9 mouse cellular contexts compared by ENCODE assay signal in genomic region chr1:136051465-136051864, GRCm38 (mm10). TPM values are rescaled to one million over a fixed set of nuclear protein-coding genes. Genes with fewer than 3 reads are reported as not detected.
DNase-seq lines count a peak whose midpoint lies in the region; ATAC-seq and TF ChIP-seq lines count a peak whose summit lies in the region.
"Had no signal": no experiment of that assay in that cellular context is flagged by ENCODE, and none has a peak within 500 bp of the region (broad histone marks: within the 10 kb centered on the region; RNA-seq: fewer than 3 reads in every experiment).

No protein-coding gene starts in this region.

- no peaks in the 10 kb centered on the region for H3K36me3 ChIP-seq in ES-Bruce4 (ENCODE audit: control insufficient read depth, insufficient read depth, low read length, poor library complexity, severe bottlenecking)
- no peaks in the 10 kb centered on the region for H3K36me3 ChIP-seq in forebrain, embryonic 12.5 days (replicated peaks)
- no peaks in the 10 kb centered on the region for H3K36me3 ChIP-seq in heart, embryonic 14.5 days (ENCODE audit: control insufficient read depth, insufficient read depth, low read length)
- H3K36me3 ChIP-seq in kidney, postnatal 0 days (ENCODE audit: insufficient read depth, low read length) = no peaks in the 10 kb centered on the region
- H3K36me3 ChIP-seq in liver, embryonic 11.5 days (ENCODE audit: control insufficient read depth, insufficient read depth, low read length) = no peaks in the 10 kb centered on the region
- no peaks in the 10 kb centered on the region for H3K36me3 ChIP-seq in neural tube, embryonic 11.5 days (ENCODE audit: control insufficient read depth, insufficient read depth, low read length)
- no peaks in the 10 kb centered on the region for H3K36me3 ChIP-seq in thymus, adult 2 months (ENCODE audit: control insufficient read depth, insufficient read depth, low read length)

- no peaks in the 10 kb centered on the region for H3K27me3 ChIP-seq in ES-Bruce4 (ENCODE audit: control insufficient read depth, insufficient read depth, low read length, poor library complexity, severe bottlenecking)
- peaks cover 66% of the 10 kb centered on the region for H3K27me3 ChIP-seq in forebrain, embryonic 12.5 days
- peaks cover 47% of the 10 kb centered on the region for H3K27me3 ChIP-seq in heart, embryonic 14.5 days (ENCODE audit: control insufficient read depth, insufficient read depth, low read length)
- peaks cover 29% of the 10 kb centered on the region for H3K27me3 ChIP-seq in kidney, postnatal 0 days (ENCODE audit: insufficient read depth, low read length)
- peaks cover 60% of the 10 kb centered on the region for H3K27me3 ChIP-seq in liver, embryonic 11.5 days (replicated peaks; ENCODE audit: control insufficient read depth, insufficient read depth, low read length)
- H3K27me3 ChIP-seq in neural tube, embryonic 11.5 days (ENCODE audit: control insufficient read depth, insufficient read depth, low read length) = peaks cover 20% of the 10 kb centered on the region
- peaks cover 11% of the 10 kb centered on the region; the same call in 1 of the 2 replicates for H3K27me3 ChIP-seq in thymus, adult 2 months (ENCODE audit: control insufficient read depth, insufficient read depth, low read length)

- 0 out of 2 replicates have a peak overlapping the region, but pooled peaks have one; percentile 9 for H3K9ac ChIP-seq in ES-Bruce4 (ENCODE audit: low read depth, poor library complexity, severe bottlenecking)
- H3K9ac ChIP-seq in forebrain, embryonic 12.5 days = 0 out of 2 replicates have a peak overlapping the region, but pooled peaks have one; percentile 36
- H3K9ac ChIP-seq in heart, embryonic 14.5 days (ENCODE audit: low read length) = no peak overlapping the region
- H3K9ac ChIP-seq in kidney, postnatal 0 days (ENCODE audit: low read depth, low read length) = no peak overlapping the region
- no peak overlapping the region for H3K9ac ChIP-seq in liver, embryonic 11.5 days (ENCODE audit: low read depth, low read length)
- no peak overlapping the region; the same call in 1 of the 2 replicates for H3K9ac ChIP-seq in neural tube, embryonic 11.5 days (ENCODE audit: low read length)

- no peak for TF ChIP-seq POLR2A in ES-Bruce4 (IDR thresholded peaks at IDR 0.05; ENCODE audit: insufficient read depth, low read length)
- TF ChIP-seq POLR2A in thymus, adult 2 months (IDR thresholded peaks at IDR 0.05; ENCODE audit: control insufficient read depth, extremely low read depth, insufficient read depth, low read length, poor library complexity) = no peak

- peak; percentile 12 for DNase-seq in c-Kit-positive CD71-positive TER-119-positive erythroid progenitor cells, embryonic 14.5 days (ENCODE audit: low spot score)
- DNase-seq in kidney, postnatal 0 days (ENCODE audit: low spot score) = peak; percentile 98
- peak; percentile 42 for DNase-seq in liver, embryonic 11.5 days (ENCODE audit: low spot score)
- DNase-seq in neural tube, embryonic 11.5 days (ENCODE audit: low spot score) = peak; percentile 80
- DNase-seq in thymus, adult 2 months = peak; percentile 34

- peak; percentile 58 for TF ChIP-seq CTCF in ES-Bruce4 (IDR thresholded peaks at IDR 0.05; ENCODE audit: low read depth, low read length)
- TF ChIP-seq CTCF in kidney, postnatal 0 days (IDR thresholded peaks at IDR 0.05; ENCODE audit: low read depth) = peak; percentile 87
- TF ChIP-seq CTCF in thymus, adult 2 months (IDR thresholded peaks at IDR 0.05; ENCODE audit: borderline replicate concordance, control insufficient read depth, extremely low read depth, insufficient read depth, low read length, poor library complexity) = no peak

- no peak overlapping the region for H3K27ac ChIP-seq in ES-Bruce4 (ENCODE audit: insufficient read depth, low read length)
- H3K27ac ChIP-seq in forebrain, embryonic 12.5 days = no peak overlapping the region
- no peak overlapping the region for H3K27ac ChIP-seq in heart, embryonic 14.5 days (replicated peaks in 1 of 2; ENCODE audit: control insufficient read depth in 1 of 2, insufficient read depth in 1 of 2, low read depth in 2 of 2, low read length in 2 of 2)
- no peak overlapping the region for H3K27ac ChIP-seq in kidney, postnatal 0 days
- no peak overlapping the region for H3K27ac ChIP-seq in liver, embryonic 11.5 days (ENCODE audit: low read depth, low read length)
- no peak overlapping the region for H3K27ac ChIP-seq in neural tube, embryonic 11.5 days (ENCODE audit: low read depth, low read length)
- H3K27ac ChIP-seq in thymus, adult 2 months (ENCODE audit: control insufficient read depth, insufficient read depth, low read length) = no peak overlapping the region

- TF ChIP-seq EP300 in ES-Bruce4 (IDR thresholded peaks at IDR 0.05; ENCODE audit: insufficient read depth, low read depth, low read length) = no peak

- H3K4me2 ChIP-seq in forebrain, embryonic 12.5 days = peak overlapping the region; percentile 53
- peak overlapping the region; percentile 60 for H3K4me2 ChIP-seq in heart, embryonic 14.5 days (ENCODE audit: low read length)
- H3K4me2 ChIP-seq in kidney, postnatal 0 days (ENCODE audit: low read length) = peak overlapping the region; percentile 42; the same call in 1 of the 2 replicates
- H3K4me2 ChIP-seq in liver, embryonic 11.5 days = peak overlapping the region; percentile 58
- peak overlapping the region; percentile 43 for H3K4me2 ChIP-seq in neural tube, embryonic 11.5 days (ENCODE audit: low read depth)

- ATAC-seq in forebrain, embryonic 12.5 days (ENCODE audit: low FRiP score) = peak; percentile 80
- ATAC-seq in heart, embryonic 14.5 days (ENCODE audit: insufficient number of reproducible peaks, insufficient read depth, low FRiP score, low read depth) = peak; percentile 49; the same call in 1 of the 2 replicates
- peak; percentile 78 for ATAC-seq in kidney, postnatal 0 days (replicated peaks; ENCODE audit: low FRiP score, low read depth)
- ATAC-seq in liver, embryonic 11.5 days (replicated peaks; ENCODE audit: low FRiP score) = peak; percentile 60
- ATAC-seq in neural tube, embryonic 11.5 days (ENCODE audit: insufficient read depth, low FRiP score, low TSS enrichment) = peak; percentile 45

- H3K9me3 ChIP-seq in ES-Bruce4 (replicated peaks; ENCODE audit: control insufficient read depth, insufficient read depth, low read length, poor library complexity, severe bottlenecking) = no peaks in the 10 kb centered on the region
- H3K9me3 ChIP-seq in forebrain, embryonic 12.5 days = no peaks in the 10 kb centered on the region
- H3K9me3 ChIP-seq in heart, embryonic 14.5 days (ENCODE audit: control insufficient read depth, low read length) = no peaks in the 10 kb centered on the region
- H3K9me3 ChIP-seq in kidney, postnatal 0 days (replicated peaks; ENCODE audit: low read length) = no peaks in the 10 kb centered on the region
- H3K9me3 ChIP-seq in liver, embryonic 11.5 days (ENCODE audit: control insufficient read depth, low read length) = no peaks in the 10 kb centered on the region
- no peaks in the 10 kb centered on the region for H3K9me3 ChIP-seq in neural tube, embryonic 11.5 days (ENCODE audit: control insufficient read depth, low read length)

- WGBS in forebrain, embryonic 12.5 days = 2% methylated on average over 6 of the region's 6 CpGs
- 2% methylated on average over 6 of the region's 6 CpGs for WGBS in heart, embryonic 14.5 days
- WGBS in kidney, postnatal 0 days = under 1% methylated on average over 6 of the region's 6 CpGs
- 0% methylated on average over 6 of the region's 6 CpGs for WGBS in liver, embryonic 11.5 days
- 0% methylated on average over 6 of the region's 6 CpGs for WGBS in neural tube, embryonic 11.5 days
- 7% methylated on average over 6 of the region's 6 CpGs for WGBS in thymus, adult 2 months

- peak overlapping the region; percentile 55 for H3K4me3 ChIP-seq in ES-Bruce4 (ENCODE audit: low read depth, low read length)
- H3K4me3 ChIP-seq in forebrain, embryonic 12.5 days (replicated peaks) = peak overlapping the region; percentile 37
- peak overlapping the region in 1 of 2 experiments; percentile 33; a peak in 1 of 4 replicates for H3K4me3 ChIP-seq in heart, embryonic 14.5 days (ENCODE audit: control insufficient read depth in 1 of 2, insufficient read depth in 1 of 2, low read depth in 1 of 2, low read length in 2 of 2)
- H3K4me3 ChIP-seq in kidney, postnatal 0 days (replicated peaks; ENCODE audit: low read depth, low read length) = 0 out of 2 replicates have a peak overlapping the region, but pooled peaks have one; percentile 24
- H3K4me3 ChIP-seq in liver, embryonic 11.5 days (ENCODE audit: low read depth, low read length) = peak overlapping the region; percentile 32; the same call in 1 of the 2 replicates
- H3K4me3 ChIP-seq in neural tube, embryonic 11.5 days (ENCODE audit: low read depth, low read length) = no peak overlapping the region
- no peak overlapping the region for H3K4me3 ChIP-seq in thymus, adult 2 months (ENCODE audit: control insufficient read depth, insufficient read depth, low read length)

- H3K4me1 ChIP-seq in ES-Bruce4 (ENCODE audit: control insufficient read depth, insufficient read depth, low read length) = no peaks in the 10 kb centered on the region
- H3K4me1 ChIP-seq in forebrain, embryonic 12.5 days = peaks cover 20% of the 10 kb centered on the region
- H3K4me1 ChIP-seq in heart, embryonic 14.5 days (ENCODE audit: control insufficient read depth in 2 of 2, insufficient read depth in 2 of 2, low read length in 2 of 2) = peaks cover 15% of the 10 kb centered on the region in 2 experiments
- peaks cover 7% of the 10 kb centered on the region; the same call in 1 of the 2 replicates for H3K4me1 ChIP-seq in kidney, postnatal 0 days (replicated peaks; ENCODE audit: insufficient read depth, low read length)
- H3K4me1 ChIP-seq in liver, embryonic 11.5 days (replicated peaks; ENCODE audit: control insufficient read depth, insufficient read depth, low read length) = peaks cover 4% of the 10 kb centered on the region; the same call in 1 of the 2 replicates
- H3K4me1 ChIP-seq in neural tube, embryonic 11.5 days (ENCODE audit: control insufficient read depth, insufficient read depth, low read length) = peaks cover 6% of the 10 kb centered on the region; the same call in 1 of the 2 replicates
- H3K4me1 ChIP-seq in thymus, adult 2 months (replicated peaks; ENCODE audit: control insufficient read depth, insufficient read depth, low read length) = no peaks in the 10 kb centered on the region

RNA-seq across cellular contexts. Expression of gene Ascl5, which starts 0.9 kb away (rescaled TPM):
- not detected in 2 replicates for polyA plus RNA-seq in ES-Bruce4 (2011; ENCODE audit: insufficient read depth, insufficient read length, low read depth, missing spikeins)
- polyA plus RNA-seq in forebrain, embryonic 12.5 days (2016; fragmentation: Nextera tagmentation; extraction: Ambion mirVana) = not detected in 2 replicates
- polyA plus RNA-seq in heart, embryonic 14.5 days (2014; fragmentation: Nextera tagmentation; extraction: Ambion mirVana) = not detected in 2 replicates
- not detected in 2 replicates for polyA plus RNA-seq in kidney, postnatal 0 days (2015; fragmentation: Nextera tagmentation; extraction: Ambion mirVana)
- 0.47 TPM in 1 of 2 replicates, not detected in the other for polyA plus RNA-seq in liver, embryonic 11.5 days (2014; fragmentation: Nextera tagmentation; extraction: Ambion mirVana)
- polyA plus RNA-seq in neural tube, embryonic 11.5 days (2014; fragmentation: Nextera tagmentation; extraction: Ambion mirVana) = not detected in 2 replicates
- polyA plus RNA-seq in thymus, adult 2 months (2012; rRNA removed) = not detected in 2 replicates
- polyA plus RNA-seq: large intestine, adult 2 months had no signal

RNA-seq across cellular contexts. Expression of gene Cacna1s, which starts 1.1 kb away (rescaled TPM):
- 1.0 and 1.2 TPM in 2 replicates for polyA plus RNA-seq in ES-Bruce4 (2011; ENCODE audit: insufficient read depth, insufficient read length, low read depth, missing spikeins)
- polyA plus RNA-seq in forebrain, embryonic 12.5 days (2016; fragmentation: Nextera tagmentation; extraction: Ambion mirVana) = 0.10 and 0.17 TPM in 2 replicates
- 0.20 and 0.45 TPM in 2 replicates for polyA plus RNA-seq in heart, embryonic 14.5 days (2014; fragmentation: Nextera tagmentation; extraction: Ambion mirVana)
- polyA plus RNA-seq in kidney, postnatal 0 days (2015; fragmentation: Nextera tagmentation; extraction: Ambion mirVana) = 0.17 and 0.20 TPM in 2 replicates
- polyA plus RNA-seq in liver, embryonic 11.5 days (2014; fragmentation: Nextera tagmentation; extraction: Ambion mirVana) = 0.09 and 0.45 TPM in 2 replicates
- polyA plus RNA-seq in neural tube, embryonic 11.5 days (2014; fragmentation: Nextera tagmentation; extraction: Ambion mirVana) = 0.73 and 1.2 TPM in 2 replicates
- polyA plus RNA-seq in thymus, adult 2 months (2012; rRNA removed) = 2.3 and 3.7 TPM in 2 replicates

RNA-seq across cellular contexts. Expression of gene Tmem9, which starts 43.5 kb away (rescaled TPM):
- 61.1 and 62.1 TPM in 2 replicates for polyA plus RNA-seq in ES-Bruce4 (2011; ENCODE audit: insufficient read depth, insufficient read length, low read depth, missing spikeins)
- polyA plus RNA-seq in forebrain, embryonic 12.5 days (2016; fragmentation: Nextera tagmentation; extraction: Ambion mirVana) = 126 and 128 TPM in 2 replicates
- polyA plus RNA-seq in heart, embryonic 14.5 days (2014; fragmentation: Nextera tagmentation; extraction: Ambion mirVana) = 38.9 and 82.2 TPM in 2 replicates
- 223 and 242 TPM in 2 replicates for polyA plus RNA-seq in kidney, postnatal 0 days (2015; fragmentation: Nextera tagmentation; extraction: Ambion mirVana)
- polyA plus RNA-seq in liver, embryonic 11.5 days (2014; fragmentation: Nextera tagmentation; extraction: Ambion mirVana) = 79.6 and 92.6 TPM in 2 replicates
- polyA plus RNA-seq in neural tube, embryonic 11.5 days (2014; fragmentation: Nextera tagmentation; extraction: Ambion mirVana) = 64.6 and 79.4 TPM in 2 replicates
- 77.1 and 86.9 TPM in 2 replicates for polyA plus RNA-seq in thymus, adult 2 months (2012; rRNA removed)

RNA-seq across cellular contexts. Expression of gene Igfn1, which starts 45.3 kb away (rescaled TPM):
- polyA plus RNA-seq in ES-Bruce4 (2011; ENCODE audit: insufficient read depth, insufficient read length, low read depth, missing spikeins) = not detected in 2 replicates
- polyA plus RNA-seq in forebrain, embryonic 12.5 days (2016; fragmentation: Nextera tagmentation; extraction: Ambion mirVana) = not detected in 2 replicates
- polyA plus RNA-seq in heart, embryonic 14.5 days (2014; fragmentation: Nextera tagmentation; extraction: Ambion mirVana) = 0.08 TPM in 1 of 2 replicates, not detected in the other
- 0.20 and 0.25 TPM in 2 replicates for polyA plus RNA-seq in kidney, postnatal 0 days (2015; fragmentation: Nextera tagmentation; extraction: Ambion mirVana)
- not detected in 2 replicates for polyA plus RNA-seq in liver, embryonic 11.5 days (2014; fragmentation: Nextera tagmentation; extraction: Ambion mirVana)
- not detected in 2 replicates for polyA plus RNA-seq in neural tube, embryonic 11.5 days (2014; fragmentation: Nextera tagmentation; extraction: Ambion mirVana)
- 0.52 and 0.81 TPM in 2 replicates for polyA plus RNA-seq in thymus, adult 2 months (2012; rRNA removed)
- polyA plus RNA-seq: large intestine, adult 2 months had no signal

Comparison
In these comparisons a context has a peak if more than half of its experiments do, and no peak if none do; other contexts are left out.
1. H3K4me3 ChIP-seq: peak in ES-Bruce4 (single experiment), forebrain, embryonic 12.5 days (single experiment), kidney, postnatal 0 days (single experiment) and liver, embryonic 11.5 days (single experiment); none in neural tube, embryonic 11.5 days (single experiment) and thymus, adult 2 months (single experiment).
2. H3K9ac ChIP-seq: peak in ES-Bruce4 (single experiment) and forebrain, embryonic 12.5 days (single experiment); none in heart, embryonic 14.5 days (single experiment), kidney, postnatal 0 days (single experiment), liver, embryonic 11.5 days (single experiment) and neural tube, embryonic 11.5 days (single experiment).
3. DNase-seq: peak in every context shown above with its lines; median percentile 98 in kidney, postnatal 0 days; 80 in neural tube, embryonic 11.5 days; 42 in liver, embryonic 11.5 days; 34 in thymus, adult 2 months; 12 in c-Kit-positive CD71-positive TER-119-positive erythroid progenitor cells, embryonic 14.5 days.
4. Peak in every context shown above with its lines, with median percentiles within 50 percentile points of each other: ATAC-seq and H3K4me2 ChIP-seq.